Mouse (Mus musculus) liver, embryonic 13.5 days (tissue): ENCODE measurements around the gene BC049352. TPM values are rescaled to one million over a fixed set of nuclear protein-coding genes. Genes with fewer than 3 reads are reported as not detected.

Experiments
- ATAC-seq: fragments of 200-750 bp; cut with Nextera tagmentation; 2 replicates; pipeline ENCODE4 v1.8.0; 2017; ENCODE audit warnings: low read depth, mild to moderate bottlenecking, moderate number of reproducible peaks, moderate library complexity
- DNase-seq: peaks from one replicate; pipeline ENCODE4 v3.0.0; 2022
- H3K27ac ChIP-seq: fragments of 300-500 bp; sonication (generic); 2 replicates; pipeline ENCODE4 v1.5.1; 2015; ENCODE audit warnings: moderate library complexity, mild to moderate bottlenecking, inconsistent platforms
- H3K27me3 ChIP-seq: fragments of 300-500 bp; sonication (generic); 2 replicates; pipeline ENCODE4 v1.6.1; 2015; ENCODE audit warnings: mild to moderate bottlenecking, inconsistent platforms
- H3K36me3 ChIP-seq: fragments of 300-500 bp; sonication (generic); 2 replicates; pipeline ENCODE4 v1.6.1; 2015; ENCODE audit warnings: mild to moderate bottlenecking, inconsistent platforms
- H3K4me1 ChIP-seq: fragments of 300-500 bp; sonication (generic); replicated peaks from 2 replicates; pipeline ENCODE4 v1.6.1; 2015; ENCODE audit warnings: inconsistent platforms
- H3K4me2 ChIP-seq: fragments of 300-500 bp; sonication (generic); 2 replicates; pipeline ENCODE4 v1.6.1; 2015; ENCODE audit warnings: inconsistent platforms, mild to moderate bottlenecking, moderate library complexity
- H3K4me3 ChIP-seq: fragments of 300-500 bp; sonication (generic); replicated peaks from 2 replicates; pipeline ENCODE4 v1.5.1; 2015; ENCODE audit warnings: mild to moderate bottlenecking, inconsistent platforms
- H3K9ac ChIP-seq: fragments of 300-500 bp; sonication (generic); 2 replicates; pipeline ENCODE4 v1.6.1; 2015; ENCODE audit warnings: mild to moderate bottlenecking, inconsistent platforms
- H3K9me3 ChIP-seq: fragments of 300-500 bp; sonication (generic); replicated peaks from 2 replicates; pipeline ENCODE4 v1.6.1; 2016; ENCODE audit warnings: inconsistent platforms
- WGBS: fragments of 180-500 bp; shearing (Covaris S2); methylation state at CpG from one replicate; pipeline ENCODE4 v1.1.7; 2015; ENCODE audit not compliant: insufficient replicate concordance; 5-methylcytosine and 5-hydroxymethylcytosine counted together
- polyA plus RNA-seq: library from polyadenylated mRNA; unstranded; fragments of >200 nt; fragmentation: Nextera tagmentation; extraction: Ambion mirVana; gene quantifications from 2 replicates; pipeline ENCODE4 v1.2.1, GENCODE M21; 2015

Gene BC049352
- polyA plus RNA-seq, 1 experiment from 2014 or later: 0.09 TPM

- Histone ChIP-seq H3K36me3 (no peaks in the 10 kb centered on the region), H3K27ac (no peak overlapping the region), H3K4me3 (no peak overlapping the region), H3K9me3 (no peaks in the 10 kb centered on the region), H3K4me1 (peaks cover 13% of the 10 kb centered on the region), H3K9ac (no peak overlapping the region), H3K27me3 (no peaks in the 10 kb centered on the region), H3K4me2 (no peak overlapping the region)
- ATAC-seq (no peak), DNase-seq (no peak)
- WGBS: 21% methylated on average over 4 of the region's 4 CpGs
Measured at GRCm38 (mm10) chr9:45251990-45252389, 70.2 kb downstream of the BC049352 start.

DNA sequence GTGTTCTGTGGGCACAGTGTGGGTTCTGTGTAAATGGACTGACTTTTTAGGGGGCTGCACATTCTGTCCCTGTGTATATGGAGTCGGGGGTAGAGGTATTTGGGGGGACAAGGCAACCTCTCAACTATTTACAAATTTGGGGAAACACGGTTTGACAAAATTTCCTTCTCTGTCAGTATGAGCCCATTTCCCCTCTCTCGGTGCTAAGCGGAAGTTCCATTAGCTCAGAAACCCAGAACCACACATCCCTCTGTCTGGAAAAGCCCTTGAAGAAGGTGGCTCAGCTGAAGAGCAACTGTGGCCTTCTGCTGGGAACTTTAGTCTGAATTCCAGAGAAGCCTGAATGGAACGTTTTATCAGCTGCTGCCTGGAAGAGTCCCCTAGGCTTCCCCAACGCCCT is 70.6 kb downstream of the BC049352 start:
- Histone ChIP-seq H3K27me3 (no peaks in the 10 kb centered on the region), H3K9me3 (no peaks in the 10 kb centered on the region), H3K36me3 (no peaks in the 10 kb centered on the region), H3K4me3 (no peak overlapping the region), H3K4me2 (no peak overlapping the region), H3K9ac (no peak overlapping the region), H3K27ac (no peak overlapping the region), H3K4me1 (peaks cover 13% of the 10 kb centered on the region)
- DNase-seq: no peak
- no peak for ATAC-seq
- 41% methylated on average over 6 of the region's 6 CpGs for WGBS

- Histone ChIP-seq H3K4me1 (peaks cover 13% of the 10 kb centered on the region), H3K4me2 (no peak overlapping the region), H3K9ac (no peak overlapping the region), H3K27me3 (no peaks in the 10 kb centered on the region), H3K27ac (no peak overlapping the region), H3K36me3 (no peaks in the 10 kb centered on the region), H3K9me3 (no peaks in the 10 kb centered on the region), H3K4me3 (no peak overlapping the region)
- no peak for ATAC-seq
- 63% methylated on average over 6 of the region's 6 CpGs for WGBS
- DNase-seq: no peak
Measured at GRCm38 (mm10) chr9:45254021-45254420, 72.2 kb downstream of the BC049352 start.

- Histone ChIP-seq H3K27ac (no peak overlapping the region), H3K36me3 (no peaks in the 10 kb centered on the region), H3K9me3 (no peaks in the 10 kb centered on the region), H3K27me3 (no peaks in the 10 kb centered on the region), H3K9ac (no peak overlapping the region), H3K4me3 (no peak overlapping the region), H3K4me1 (peaks cover 13% of the 10 kb centered on the region), H3K4me2 (no peak overlapping the region)
- ATAC-seq: no peak
- no peak for DNase-seq
- 35% methylated on average over 4 of the region's 4 CpGs for WGBS
Measured at GRCm38 (mm10) chr9:45254605-45255004, 72.8 kb downstream of the BC049352 start.

DNA sequence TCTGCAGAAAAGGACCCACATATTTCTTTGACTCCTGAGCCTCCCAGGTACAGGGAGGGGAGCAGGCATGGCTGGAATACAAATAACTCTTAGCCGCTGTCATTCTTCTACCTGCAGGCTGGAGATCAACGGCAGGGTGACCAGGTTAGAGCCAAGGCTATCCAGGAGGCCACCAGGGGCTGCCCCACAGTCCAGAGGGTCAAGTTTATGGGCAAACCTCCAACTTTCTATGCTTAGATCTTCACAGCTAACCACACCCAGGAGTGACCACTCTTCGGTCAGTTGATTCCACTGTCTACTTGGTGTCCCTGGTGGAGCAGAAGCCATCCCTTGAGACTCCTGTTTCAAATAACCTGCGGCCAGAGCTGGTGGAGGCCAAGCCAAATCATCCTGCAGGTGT is 73.6 kb downstream of the BC049352 start:
- Histone ChIP-seq H3K4me3 (no peak overlapping the region), H3K27me3 (no peaks in the 10 kb centered on the region), H3K9me3 (no peaks in the 10 kb centered on the region), H3K27ac (no peak overlapping the region), H3K9ac (no peak overlapping the region), H3K4me1 (peaks cover 13% of the 10 kb centered on the region), H3K36me3 (no peaks in the 10 kb centered on the region), H3K4me2 (no peak overlapping the region)
- DNase-seq (no peak), ATAC-seq (no peak)
- WGBS: 78% methylated on average over 4 of the region's 4 CpGs

DNA sequence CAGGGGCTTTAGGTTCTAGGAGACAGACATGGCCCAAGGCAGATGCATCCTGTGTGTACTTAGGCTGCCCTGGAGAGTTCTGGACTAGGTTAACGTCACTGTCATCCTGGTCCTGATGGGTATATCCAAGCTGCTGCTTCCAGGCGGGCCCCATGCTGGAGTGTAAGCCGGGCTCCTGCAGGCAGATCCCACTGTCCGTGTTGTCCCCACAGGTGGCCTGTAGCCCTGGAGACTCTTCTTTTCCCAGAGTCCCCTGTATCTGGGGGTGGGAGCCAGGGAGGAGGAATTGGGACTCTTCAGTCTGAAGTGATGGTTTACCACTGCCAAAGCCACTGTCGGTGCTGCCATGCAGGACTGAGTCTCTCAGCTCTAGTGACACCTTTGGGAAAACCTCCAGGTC is 74.2 kb downstream of the BC049352 start:
- no peak for DNase-seq
- no peak overlapping the region for H3K27ac ChIP-seq
- H3K36me3 ChIP-seq: no peaks in the 10 kb centered on the region
- 80% methylated on average over 5 of the region's 5 CpGs for WGBS
- no peak overlapping the region for H3K9ac ChIP-seq
- H3K4me1 ChIP-seq: peaks cover 13% of the 10 kb centered on the region
- no peaks in the 10 kb centered on the region for H3K9me3 ChIP-seq
- no peak for ATAC-seq
- no peak overlapping the region for H3K4me3 ChIP-seq
- H3K4me2 ChIP-seq: no peak overlapping the region
- H3K27me3 ChIP-seq: no peaks in the 10 kb centered on the region

GRCm38 (mm10) chr9:45259065-45259464 is 77.3 kb downstream of the BC049352 start:
- no peak overlapping the region for H3K27ac ChIP-seq
- H3K4me3 ChIP-seq: no peak overlapping the region
- H3K36me3 ChIP-seq: no peaks in the 10 kb centered on the region
- DNase-seq (no peak), ATAC-seq (no peak)
- no peak overlapping the region for H3K9ac ChIP-seq
- 72% methylated on average over 13 of the region's 13 CpGs for WGBS
- H3K9me3 ChIP-seq: no peaks in the 10 kb centered on the region
- 0 out of 2 replicates have a peak, but pooled peaks cover 3% of the 10 kb centered on the region for H3K4me1 ChIP-seq
- no peaks in the 10 kb centered on the region for H3K27me3 ChIP-seq
- H3K4me2 ChIP-seq: no peak overlapping the region

GRCm38 (mm10) chr9:45261466-45261865 is 79.7 kb downstream of the BC049352 start:
- ATAC-seq (no peak), DNase-seq (no peak)
- Histone ChIP-seq H3K4me1 (no peaks in the 10 kb centered on the region), H3K9me3 (no peaks in the 10 kb centered on the region), H3K4me2 (no peak overlapping the region), H3K9ac (no peak overlapping the region), H3K4me3 (no peak overlapping the region), H3K27me3 (no peaks in the 10 kb centered on the region), H3K36me3 (no peaks in the 10 kb centered on the region), H3K27ac (no peak overlapping the region)
- WGBS: 65% methylated on average over 4 of the region's 4 CpGs

DNA sequence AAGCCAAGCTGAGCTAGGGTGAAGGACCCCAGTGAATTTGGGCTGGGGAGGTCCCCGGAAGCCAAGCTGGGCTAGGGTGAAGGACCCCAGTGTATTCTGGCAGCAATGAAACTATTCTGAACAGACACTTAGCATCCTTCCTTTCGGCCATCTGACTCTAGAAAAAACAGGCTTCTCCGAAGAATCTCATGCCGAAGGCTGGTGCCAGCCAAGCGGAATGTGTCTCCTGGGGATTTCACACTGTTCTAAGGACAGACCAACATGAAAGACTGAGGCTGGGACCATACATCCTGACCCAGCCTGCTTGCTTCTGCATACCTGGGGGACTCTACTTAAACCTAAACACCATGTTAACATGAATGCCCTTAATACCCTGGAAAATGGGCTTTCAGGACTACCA is 80.1 kb downstream of the BC049352 start:
- no peak overlapping the region for H3K4me2 ChIP-seq
- no peak for ATAC-seq
- no peaks in the 10 kb centered on the region for H3K9me3 ChIP-seq
- no peak overlapping the region for H3K27ac ChIP-seq
- H3K9ac ChIP-seq: no peak overlapping the region
- H3K27me3 ChIP-seq: 0 out of 2 replicates have a peak, but pooled peaks cover under 1% of the 10 kb centered on the region
- no peaks in the 10 kb centered on the region for H3K36me3 ChIP-seq
- H3K4me1 ChIP-seq: no peaks in the 10 kb centered on the region
- 73% methylated on average over 5 of the region's 5 CpGs for WGBS
- H3K4me3 ChIP-seq: no peak overlapping the region
- DNase-seq: no peak

- ATAC-seq: no peak
- H3K36me3 ChIP-seq: no peaks in the 10 kb centered on the region
- H3K4me3 ChIP-seq: peak overlapping the region; percentile 23; the same call in 1 of the 2 replicates
- peaks cover 50% of the 10 kb centered on the region for H3K27me3 ChIP-seq
- H3K4me2 ChIP-seq: peak overlapping the region; percentile 56
- no peaks in the 10 kb centered on the region for H3K9me3 ChIP-seq
- WGBS: 63% methylated on average over 4 of the region's 4 CpGs
- H3K9ac ChIP-seq: no peak overlapping the region; the same call in 1 of the 2 replicates
- peaks cover 9% of the 10 kb centered on the region; the same call in 1 of the 2 replicates for H3K4me1 ChIP-seq
- H3K27ac ChIP-seq: no peak overlapping the region
- no peak for DNase-seq
Measured at GRCm38 (mm10) chr9:45267099-45267498, 85.3 kb downstream of the BC049352 start.

DNA sequence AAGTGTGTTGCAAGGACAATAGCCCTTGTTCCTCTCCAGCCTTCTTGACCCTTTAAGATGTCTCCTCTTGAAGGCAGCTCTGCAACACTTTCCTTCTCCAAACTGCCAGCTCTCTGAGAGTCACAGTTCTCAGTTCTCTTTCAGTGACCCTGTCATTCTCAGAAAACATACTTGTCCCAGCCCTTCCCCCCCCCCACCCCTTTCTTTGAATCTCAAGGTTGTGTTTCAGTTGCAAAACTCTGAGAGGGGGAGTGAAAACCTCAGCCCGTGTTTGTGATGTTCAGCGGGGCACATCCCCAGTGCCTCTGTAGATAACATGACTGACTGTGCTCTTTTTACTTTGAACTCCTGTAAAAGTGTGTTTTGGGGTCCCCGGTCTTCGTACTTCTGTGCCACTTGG is 86.3 kb downstream of the BC049352 start:
- peak overlapping the region; percentile 56 for H3K4me2 ChIP-seq
- 20% methylated on average over 4 of the region's 4 CpGs for WGBS
- peak overlapping the region; percentile 47 for H3K4me3 ChIP-seq
- H3K27ac ChIP-seq: no peak overlapping the region
- H3K9ac ChIP-seq: no peak overlapping the region
- no peaks in the 10 kb centered on the region for H3K9me3 ChIP-seq
- peaks cover 11% of the 10 kb centered on the region; the same call in 1 of the 2 replicates for H3K4me1 ChIP-seq
- DNase-seq (no peak), ATAC-seq (no peak)
- peaks cover 50% of the 10 kb centered on the region for H3K27me3 ChIP-seq
- no peaks in the 10 kb centered on the region for H3K36me3 ChIP-seq

DNA sequence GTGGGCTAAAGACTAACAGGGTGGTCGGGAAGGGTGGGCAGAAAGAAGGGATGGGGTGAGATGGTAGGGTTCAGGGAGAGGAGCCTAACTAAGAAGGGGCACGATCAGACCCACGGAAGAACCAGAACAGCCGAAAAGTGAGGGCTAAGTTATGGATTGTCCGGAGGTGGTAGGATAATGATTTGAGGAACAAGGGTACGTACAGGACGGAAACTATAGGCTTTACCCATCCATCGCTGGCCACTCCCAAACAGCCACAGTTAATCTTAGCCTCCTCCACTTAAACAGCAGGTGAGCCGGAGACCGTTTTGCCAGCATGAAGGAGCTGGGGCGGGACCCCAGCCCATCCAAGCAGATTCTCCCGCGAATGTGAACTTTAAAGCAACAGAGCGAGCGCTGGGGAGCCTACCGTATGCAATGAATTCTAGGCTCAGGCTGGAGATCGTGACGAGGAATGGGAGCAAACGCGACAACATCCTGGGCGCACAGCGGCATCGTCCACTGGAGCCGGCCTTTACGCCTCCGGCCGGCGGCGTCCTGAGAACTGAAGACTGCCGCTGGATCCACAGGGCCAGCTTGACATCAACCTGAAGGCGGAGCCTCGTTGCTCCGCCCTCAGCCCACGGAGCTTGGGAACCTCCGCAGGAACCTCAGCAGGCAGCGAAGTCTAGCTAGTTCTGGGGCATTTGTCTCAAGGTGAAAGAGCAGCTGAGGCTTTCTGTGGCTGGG is 87.0 kb downstream of the BC049352 start, which contains the start of gene Il10ra:
Gene Il10ra, minus strand, starts transcription at position 553 of the 729 bp plus-strand sequence.
- Histone ChIP-seq H3K36me3 (no peaks in the 10 kb centered on the region), H3K4me1 (peaks cover 13% of the 10 kb centered on the region), H3K4me3 (peak within 1 kb of the TSS; percentile 47), H3K27ac (no peak within 1 kb of the TSS), H3K9me3 (no peaks in the 10 kb centered on the region), H3K27me3 (peaks cover 50% of the 10 kb centered on the region), H3K9ac (no peak within 1 kb of the TSS), H3K4me2 (peak within 1 kb of the TSS; percentile 56)
- 4% methylated on average over 36 of the region's 36 CpGs for WGBS
- ATAC-seq: no peak
- no peak for DNase-seq
